Mouse (Mus musculus): ENCODE data around the gene Fndc9. TPM values are rescaled to one million over a fixed set of nuclear protein-coding genes. Genes with fewer than 3 reads are reported as not detected.
A peak's percentile ranks its signal among the peaks of the same experiment; 100 is the strongest.

Fndc9 gene
- total and polyA plus RNA-seq, 3 experiments, result not detected

DNA sequence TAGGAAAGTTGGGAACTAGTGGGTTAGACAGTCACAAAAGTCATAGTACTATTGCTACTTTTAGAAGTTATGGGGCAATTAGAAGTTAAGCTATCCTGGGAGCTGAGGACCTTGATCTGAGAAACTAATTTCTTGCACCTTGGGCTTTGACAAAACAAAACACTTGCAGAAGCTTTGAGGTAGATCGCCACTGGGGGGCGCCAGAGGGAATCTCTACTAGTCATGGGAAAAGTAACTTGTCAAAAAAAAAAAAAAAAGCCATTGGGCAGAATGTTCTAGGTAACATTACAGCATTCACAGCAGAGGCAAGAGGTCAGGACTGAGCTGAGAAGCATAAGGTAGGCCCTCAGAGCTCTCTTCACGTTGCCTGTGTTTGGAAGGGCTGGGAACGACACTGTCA is 1.6 kb downstream of the Fndc9 start:
- no peak overlapping the region for H3K9ac ChIP-seq (ENCODE audit: low read depth, low read length)
- peak; percentile 27 to 58 for DNase-seq
- no peaks in the 10 kb centered on the region for H3K4me1 ChIP-seq (ENCODE audit: control insufficient read depth, insufficient read depth, low read length)
- WGBS, result 45% methylated on average over 4 of the region's 4 CpGs
- no peak overlapping the region for H3K27ac ChIP-seq
- TF ChIP-seq POLR2A (IDR thresholded peaks at IDR 0.05; ENCODE audit: insufficient read depth, low read depth, low read length), result no peak
- TF ChIP-seq EP300 (IDR thresholded peaks at IDR 0.05; ENCODE audit: insufficient read depth, low read depth, low read length), result no peak
- peak; percentile 70 for TF ChIP-seq CTCF (IDR thresholded peaks at IDR 0.05)
- intact Hi-C loops (cut with DNase I), result no loop called here
- H3K79me2 ChIP-seq (replicated peaks; ENCODE audit: control insufficient read depth, insufficient read depth, low read length), result no peaks in the 10 kb centered on the region
- no peaks in the 10 kb centered on the region for H3K36me3 ChIP-seq (ENCODE audit: control insufficient read depth, insufficient read depth, low read length)
- no peaks in the 10 kb centered on the region for H3K27me3 ChIP-seq (ENCODE audit: control insufficient read depth, insufficient read depth, low read length)
- H3K4me3 ChIP-seq, result no peak overlapping the region

DNA sequence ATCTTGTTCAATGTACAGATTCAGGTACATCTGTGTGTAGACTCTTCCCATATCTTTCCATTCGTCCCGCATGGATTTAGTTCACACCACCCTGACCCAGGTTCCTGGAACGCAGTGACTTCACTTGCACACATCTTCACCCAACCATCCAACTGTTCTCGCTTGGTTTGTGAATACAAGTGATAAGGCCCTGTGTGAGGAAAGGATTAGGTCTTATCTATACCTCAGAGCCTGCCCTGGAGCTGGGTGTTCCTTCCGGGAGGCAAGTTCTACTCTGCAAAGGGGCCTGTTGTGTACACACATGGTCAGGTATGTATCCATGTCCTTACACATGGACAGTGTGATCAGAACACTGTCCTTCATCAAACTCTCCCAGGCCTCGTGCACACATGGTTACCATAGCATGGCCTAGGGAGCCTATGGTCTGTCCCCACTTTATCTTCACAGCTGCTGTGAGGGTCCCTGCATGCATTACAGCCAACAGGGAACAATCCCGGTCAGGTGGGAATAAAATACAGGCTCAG is 5.9 kb downstream of the Fndc9 start:
- Histone ChIP-seq H3K27me3 (ENCODE audit: control insufficient read depth, insufficient read depth, low read length) (no peaks in the 10 kb centered on the region), H3K9ac (ENCODE audit: low read depth, low read length) (no peak overlapping the region), H3K4me3 (no peak overlapping the region), H3K79me2 (replicated peaks; ENCODE audit: control insufficient read depth, insufficient read depth, low read length) (no peaks in the 10 kb centered on the region), H3K36me3 (ENCODE audit: control insufficient read depth, insufficient read depth, low read length) (no peaks in the 10 kb centered on the region), H3K4me1 (ENCODE audit: control insufficient read depth, insufficient read depth, low read length) (no peaks in the 10 kb centered on the region), H3K27ac (no peak overlapping the region)
- DNase-seq, result no peak
- WGBS, result 64% methylated on average over 7 of the region's 7 CpGs
- intact Hi-C loops (cut with DNase I), result no loop called here
- no peak for TF ChIP-seq CTCF (IDR thresholded peaks at IDR 0.05)
- no peak for TF ChIP-seq POLR2A (IDR thresholded peaks at IDR 0.05; ENCODE audit: insufficient read depth, low read depth, low read length)
- TF ChIP-seq EP300 (IDR thresholded peaks at IDR 0.05; ENCODE audit: insufficient read depth, low read depth, low read length), result no peak

DNA sequence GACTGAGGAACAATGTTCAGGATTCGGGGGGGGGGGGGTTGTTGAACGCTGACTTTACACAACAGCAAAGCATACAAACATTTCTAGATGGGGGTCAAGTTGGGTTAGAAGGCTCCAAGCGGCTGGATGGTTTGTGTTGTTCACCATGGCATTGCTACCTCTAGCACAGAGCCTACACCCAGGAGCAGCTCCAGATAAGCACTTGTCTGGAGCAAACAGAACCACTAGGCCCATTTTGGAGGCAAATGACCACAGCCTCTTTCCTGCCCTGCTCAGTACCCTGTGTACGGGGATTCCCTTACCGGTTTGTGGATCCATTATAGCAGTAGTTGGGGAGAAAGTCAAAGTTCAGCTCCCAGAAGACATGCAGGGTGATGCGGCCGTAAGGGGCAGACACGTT is 6.7 kb downstream of the Fndc9 start:
- Histone ChIP-seq H3K9ac (ENCODE audit: low read depth, low read length) (no peak overlapping the region), H3K27ac (no peak overlapping the region)

DNA sequence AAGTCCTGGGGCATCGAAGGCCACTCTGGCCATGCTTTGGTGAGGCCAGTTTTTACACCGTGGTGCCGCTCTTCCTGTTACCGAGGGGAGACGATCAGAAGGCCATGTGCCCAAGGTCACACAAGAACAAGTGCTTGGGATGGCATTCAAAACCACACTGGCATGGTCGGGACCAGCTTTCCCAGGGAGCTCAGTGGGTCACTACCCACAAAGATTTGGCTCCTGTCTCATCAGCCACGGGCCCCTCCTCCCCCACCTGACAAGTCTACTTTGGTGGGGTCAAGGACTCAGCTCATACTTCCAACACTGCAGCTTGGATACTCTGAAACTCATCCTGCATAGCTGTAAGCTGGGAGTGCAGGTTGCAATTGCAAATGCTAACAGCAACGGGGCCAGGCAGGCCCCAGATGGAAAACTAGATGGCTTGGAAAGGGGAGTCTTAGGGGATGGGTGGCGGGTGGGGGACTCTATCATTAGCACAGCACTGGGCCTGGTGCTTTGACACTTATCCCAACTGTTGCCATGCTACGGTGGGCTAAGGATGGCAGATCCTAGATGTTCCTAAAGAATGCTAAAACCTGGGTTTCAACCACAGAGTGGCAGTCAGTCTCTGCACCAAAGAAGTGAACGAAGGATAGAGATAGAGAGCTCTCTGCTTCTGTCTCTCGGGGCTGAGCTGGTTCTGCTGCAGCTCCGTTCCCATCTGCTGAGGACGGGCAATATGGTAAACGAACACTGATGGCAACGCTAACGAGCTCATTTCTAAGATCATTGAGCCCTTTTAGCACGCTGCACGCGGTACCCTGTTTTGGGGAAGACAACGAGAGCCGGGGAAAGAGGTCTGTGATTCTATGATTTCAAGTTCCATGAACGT is 9.6 kb downstream of the Fndc9 start:
- TF ChIP-seq POLR2A (IDR thresholded peaks at IDR 0.05; ENCODE audit: insufficient read depth, low read depth, low read length) (no peak), CTCF (IDR thresholded peaks at IDR 0.05) (no peak), EP300 (IDR thresholded peaks at IDR 0.05; ENCODE audit: insufficient read depth, low read depth, low read length) (no peak)
- DNase-seq, result no peak

More for the DNA sequence above, 6.7 kb downstream of the Fndc9 start:
- intact Hi-C loops (cut with DNase I), result no loop called here
- H3K4me3 ChIP-seq, result no peak overlapping the region
- no peak for DNase-seq
- 86% methylated on average over 8 of the region's 8 CpGs for WGBS
- no peaks in the 10 kb centered on the region for H3K36me3 ChIP-seq (ENCODE audit: control insufficient read depth, insufficient read depth, low read length)
- no peaks in the 10 kb centered on the region for H3K79me2 ChIP-seq (replicated peaks; ENCODE audit: control insufficient read depth, insufficient read depth, low read length)
- H3K27me3 ChIP-seq (ENCODE audit: control insufficient read depth, insufficient read depth, low read length), result no peaks in the 10 kb centered on the region
- TF ChIP-seq EP300 (IDR thresholded peaks at IDR 0.05; ENCODE audit: insufficient read depth, low read depth, low read length) (no peak), CTCF (IDR thresholded peaks at IDR 0.05) (no peak), POLR2A (IDR thresholded peaks at IDR 0.05; ENCODE audit: insufficient read depth, low read depth, low read length) (no peak)
- no peaks in the 10 kb centered on the region for H3K4me1 ChIP-seq (ENCODE audit: control insufficient read depth, insufficient read depth, low read length)

DNA sequence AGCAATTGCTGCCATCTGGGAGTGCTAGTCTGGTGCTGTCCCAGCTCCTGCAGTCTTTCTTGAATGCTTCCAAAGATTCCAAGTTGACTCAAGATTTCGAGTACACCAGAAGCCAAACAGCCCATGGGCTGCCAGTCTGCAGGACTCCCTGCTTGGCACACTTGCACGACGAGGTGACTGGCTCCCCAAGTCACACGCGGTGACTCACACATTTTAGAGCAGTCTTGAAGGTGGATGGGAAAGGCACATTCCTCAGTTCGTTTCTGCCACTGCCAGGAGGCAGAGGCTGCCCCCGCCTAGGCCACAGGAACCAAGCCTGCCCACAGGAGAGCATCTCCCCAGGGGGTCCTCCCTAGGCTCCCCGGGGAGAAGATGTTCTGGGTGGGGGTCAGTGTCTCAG is 10.6 kb downstream of the Fndc9 start:
- no peak for DNase-seq
- no peak overlapping the region for H3K27ac ChIP-seq
- H3K9ac ChIP-seq (ENCODE audit: low read depth, low read length), result no peak overlapping the region
- no peak overlapping the region for H3K4me3 ChIP-seq
- TF ChIP-seq EP300 (IDR thresholded peaks at IDR 0.05; ENCODE audit: insufficient read depth, low read depth, low read length) (no peak), CTCF (IDR thresholded peaks at IDR 0.05) (no peak), POLR2A (IDR thresholded peaks at IDR 0.05; ENCODE audit: insufficient read depth, low read depth, low read length) (no peak)
- no peaks in the 10 kb centered on the region for H3K36me3 ChIP-seq (ENCODE audit: control insufficient read depth, insufficient read depth, low read length)
- H3K4me1 ChIP-seq (ENCODE audit: control insufficient read depth, insufficient read depth, low read length), result no peaks in the 10 kb centered on the region
- H3K27me3 ChIP-seq (ENCODE audit: control insufficient read depth, insufficient read depth, low read length), result no peaks in the 10 kb centered on the region
- 53% methylated on average over 8 of the region's 8 CpGs for WGBS
- intact Hi-C loops (cut with DNase I), result no loop called here
- no peaks in the 10 kb centered on the region for H3K79me2 ChIP-seq (replicated peaks; ENCODE audit: control insufficient read depth, insufficient read depth, low read length)

More for the DNA sequence above, 9.6 kb downstream of the Fndc9 start:
- no peak overlapping the region for H3K27ac ChIP-seq
- H3K4me1 ChIP-seq (ENCODE audit: control insufficient read depth, insufficient read depth, low read length), result no peaks in the 10 kb centered on the region
- H3K36me3 ChIP-seq (ENCODE audit: control insufficient read depth, insufficient read depth, low read length), result no peaks in the 10 kb centered on the region
- intact Hi-C loops (cut with DNase I), result no loop called here
- H3K9ac ChIP-seq (ENCODE audit: low read depth, low read length), result no peak overlapping the region
- 80% methylated on average over 23 of the region's 23 CpGs for WGBS
- H3K4me3 ChIP-seq, result no peak overlapping the region
- H3K27me3 ChIP-seq (ENCODE audit: control insufficient read depth, insufficient read depth, low read length), result no peaks in the 10 kb centered on the region
- no peaks in the 10 kb centered on the region for H3K79me2 ChIP-seq (replicated peaks; ENCODE audit: control insufficient read depth, insufficient read depth, low read length)

DNA sequence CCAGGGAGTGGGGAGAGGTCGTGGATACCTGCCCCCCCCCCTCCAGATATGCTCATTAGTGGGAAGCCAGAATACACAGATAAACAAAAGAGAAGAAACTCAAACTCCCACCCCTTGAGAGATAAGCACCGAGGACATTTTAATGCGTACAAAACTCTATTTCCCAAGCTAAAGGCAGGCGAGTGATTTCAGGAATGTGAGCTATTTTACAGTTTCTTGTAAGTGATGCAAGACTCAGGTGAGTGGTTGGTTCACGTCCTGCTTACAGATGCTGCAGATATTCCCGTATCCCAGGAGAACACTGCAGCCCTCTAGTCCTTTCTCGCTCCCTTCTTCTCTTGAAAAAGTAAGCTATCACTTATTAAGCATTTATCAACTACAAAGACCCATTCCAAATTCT is 11.1 kb downstream of the Fndc9 start:
- H3K4me1 ChIP-seq (ENCODE audit: control insufficient read depth, insufficient read depth, low read length), result no peaks in the 10 kb centered on the region
- 61% methylated on average over 7 of the region's 7 CpGs for WGBS
- no peak overlapping the region for H3K9ac ChIP-seq (ENCODE audit: low read depth, low read length)
- no peaks in the 10 kb centered on the region for H3K36me3 ChIP-seq (ENCODE audit: control insufficient read depth, insufficient read depth, low read length)
- no peak overlapping the region for H3K27ac ChIP-seq
- no peak for TF ChIP-seq CTCF (IDR thresholded peaks at IDR 0.05)
- TF ChIP-seq POLR2A (IDR thresholded peaks at IDR 0.05; ENCODE audit: insufficient read depth, low read depth, low read length), result no peak
- no peak for TF ChIP-seq EP300 (IDR thresholded peaks at IDR 0.05; ENCODE audit: insufficient read depth, low read depth, low read length)
- no peak for DNase-seq
- no peaks in the 10 kb centered on the region for H3K79me2 ChIP-seq (replicated peaks; ENCODE audit: control insufficient read depth, insufficient read depth, low read length)
- H3K4me3 ChIP-seq, result no peak overlapping the region
- intact Hi-C loops (cut with DNase I), result no loop called here
- H3K27me3 ChIP-seq (ENCODE audit: control insufficient read depth, insufficient read depth, low read length), result no peaks in the 10 kb centered on the region
